Mouse (Mus musculus) embryonic facial prominence, embryonic 12.5 days (tissue): Measurements from ENCODE around the gene Pdpr. TPM values are rescaled to one million over a fixed set of nuclear protein-coding genes. Genes with fewer than 3 reads are reported as not detected.

Experiments
- ATAC-seq: fragments of 200-750 bp; cut with Nextera tagmentation; 2 replicates; pipeline ENCODE4 v1.8.0; 2017; ENCODE audit not compliant: insufficient number of reproducible peaks, insufficient read depth, low FRiP score, low TSS enrichment
- H3K27ac ChIP-seq: fragments of 300-500 bp; sonication (generic); 2 replicates; pipeline ENCODE4 v1.5.1; 2016; ENCODE audit warnings: mild to moderate bottlenecking
- H3K27me3 ChIP-seq: fragments of 300-500 bp; sonication (generic); 2 replicates; pipeline ENCODE4 v1.6.1; 2016; ENCODE audit warnings: mild to moderate bottlenecking, moderate library complexity
- H3K36me3 ChIP-seq: fragments of 300-500 bp; sonication (generic); 2 replicates; pipeline ENCODE4 v1.6.1; 2016; ENCODE audit warnings: mild to moderate bottlenecking
- H3K4me1 ChIP-seq: fragments of 300-500 bp; sonication (generic); 2 replicates; pipeline ENCODE4 v1.6.1; 2016
- H3K4me2 ChIP-seq: fragments of 300-500 bp; sonication (generic); replicated peaks from 2 replicates; pipeline ENCODE4 v1.6.1; 2016; ENCODE audit warnings: mild to moderate bottlenecking, moderate library complexity
- H3K4me3 ChIP-seq: fragments of 300-500 bp; sonication (generic); 2 replicates; pipeline ENCODE4 v1.5.1; 2016; ENCODE audit warnings: mild to moderate bottlenecking
- H3K9ac ChIP-seq: fragments of 300-500 bp; sonication (generic); 2 replicates; pipeline ENCODE4 v1.6.1; 2016; ENCODE audit warnings: mild to moderate bottlenecking, moderate library complexity
- H3K9me3 ChIP-seq: fragments of 300-500 bp; sonication (generic); 2 replicates; pipeline ENCODE4 v1.6.1; 2016; ENCODE audit warnings: mild to moderate bottlenecking, moderate library complexity
- WGBS: fragments of 180-500 bp; shearing (Covaris S2); methylation state at CpG from one replicate; pipeline ENCODE4 v1.1.7; 2016; 5-methylcytosine and 5-hydroxymethylcytosine counted together
- polyA plus RNA-seq: library from polyadenylated mRNA; unstranded; fragments of >200 nt; fragmentation: Nextera tagmentation; extraction: Ambion mirVana; gene quantifications from 2 replicates; pipeline ENCODE4 v1.2.1, GENCODE M21; 2016

The Pdpr gene
- polyA plus RNA-seq, 1 experiment from 2014 or later, result 12.8 TPM

GRCm38 (mm10) chr8:111185472-111185947 is 91.1 kb downstream of the Pdpr start:
- no peaks in the 10 kb centered on the region for H3K27me3 ChIP-seq
- H3K9ac ChIP-seq, result no peak overlapping the region
- H3K4me2 ChIP-seq, result no peak overlapping the region
- no peaks in the 10 kb centered on the region for H3K9me3 ChIP-seq
- peaks cover 52% of the 10 kb centered on the region for H3K36me3 ChIP-seq
- H3K27ac ChIP-seq, result no peak overlapping the region
- H3K4me1 ChIP-seq, result no peaks in the 10 kb centered on the region
- no peak overlapping the region for H3K4me3 ChIP-seq
- 86% methylated on average over 4 of the region's 4 CpGs for WGBS
- no peak for ATAC-seq

Other genes starting within 250 kb of the Pdpr start
- gene Cog4, start 248.0 kb upstream of the Pdpr start, polyA plus RNA-seq, result 85.5 and 87.8 TPM in 2 replicates
- gene Sf3b3, start 247.8 kb upstream of the Pdpr start, polyA plus RNA-seq, result 193 and 196 TPM in 2 replicates
- 16.8 and 17.0 TPM in 2 replicates for gene Fuk, start 192.1 kb upstream of the Pdpr start, polyA plus RNA-seq
- 44.6 and 45.5 TPM in 2 replicates for gene St3gal2, start 174.7 kb upstream of the Pdpr start, polyA plus RNA-seq
- gene Ddx19a, start 96.8 kb upstream of the Pdpr start, polyA plus RNA-seq, result 14.1 and 16.8 TPM in 2 replicates
- 5.5 and 5.6 TPM in 2 replicates for gene Ddx19b, start 62.9 kb upstream of the Pdpr start, polyA plus RNA-seq
- gene Aars, start 61.5 kb upstream of the Pdpr start, polyA plus RNA-seq, result 69.9 and 71.9 TPM in 2 replicates
- gene Exosc6, start 38.3 kb upstream of the Pdpr start, polyA plus RNA-seq, result 26.0 and 26.9 TPM in 2 replicates
- 1.6 and 2.3 TPM in 2 replicates for gene Clec18a, start 2.2 kb upstream of the Pdpr start, polyA plus RNA-seq
- gene Glg1, start 164.6 kb downstream of the Pdpr start, polyA plus RNA-seq, result 95.2 and 97.6 TPM in 2 replicates
- 67.8 and 68.4 TPM in 2 replicates for gene Rfwd3, start 205.6 kb downstream of the Pdpr start, polyA plus RNA-seq
- 0.25 and 0.35 TPM in 2 replicates for gene Mlkl, start 243.5 kb downstream of the Pdpr start, polyA plus RNA-seq